Mouse (Mus musculus) lung, adult 2 months (tissue): Measurements from ENCODE around the gene 4930412O13Rik. TPM values are rescaled to one million over a fixed set of nuclear protein-coding genes. Genes with fewer than 3 reads are reported as not detected.

Source experiments
- DNase-seq: peaks from one replicate; pipeline ENCODE4 v3.0.0; 2022
- H3K4me1 ChIP-seq: fragments of 200-500 bp; 2 replicates; pipeline ENCODE4 v1.6.1; 2011; ENCODE audit warnings: low read length; ENCODE audit not compliant: control insufficient read depth, insufficient read depth
- H3K4me3 ChIP-seq: fragments of 200-500 bp; replicated peaks from 2 replicates; pipeline ENCODE3; 2011; ENCODE audit warnings: low read depth, mild to moderate bottlenecking, control low read depth, low read length; ENCODE audit errors: extremely low read depth
- CTCF ChIP-seq: fragments of 200-500 bp; IDR thresholded peaks from 2 replicates; pipeline ENCODE4 v1.5.1; 2011; ENCODE audit warnings: mild to moderate bottlenecking, low read length, control low read depth; ENCODE audit not compliant: insufficient read depth
- POLR2A ChIP-seq: fragments of 200-500 bp; IDR thresholded peaks from 2 replicates; pipeline ENCODE4 v1.6.1; 2011; ENCODE audit warnings: low read depth, mild to moderate bottlenecking, control low read depth, low read length, borderline replicate concordance; ENCODE audit errors: extremely low read depth
- WGBS: fragments of 180-500 bp; shearing (Covaris S2); methylation state at CpG from one replicate; pipeline ENCODE4 v1.1.7; 2018; 5-methylcytosine and 5-hydroxymethylcytosine counted together
- polyA plus RNA-seq: library from polyadenylated mRNA; depleted of rRNA; stranded (reverse); fragments of >200 nt; gene quantifications from 2 replicates; pipeline ENCODE4 v1.2.3, GENCODE M21; 2012

The 4930412O13Rik gene
- polyA plus RNA-seq, 1 experiment = not detected

- DNase-seq = no peak
- no peaks in the 10 kb centered on the region for H3K4me1 ChIP-seq
- TF ChIP-seq CTCF (no peak), POLR2A (no peak)
- peak overlapping the region; percentile 34 for H3K4me3 ChIP-seq
- under 1% methylated on average over 22 of the region's 22 CpGs for WGBS
These were observed 2.0 kb upstream of the 4930412O13Rik start for GRCm38 (mm10) chr2:9879092-9879491.

GRCm38 (mm10) chr2:9879493-9879892 is 1.6 kb upstream of the 4930412O13Rik start:
- H3K4me3 ChIP-seq = peak overlapping the region; percentile 34
- peak; percentile 80 for TF ChIP-seq CTCF
- peak; percentile 57; the same call in 1 of the 2 replicates for TF ChIP-seq POLR2A
- H3K4me1 ChIP-seq = no peaks in the 10 kb centered on the region
- DNase-seq = peak; percentile 85
- WGBS = under 1% methylated on average over 21 of the region's 21 CpGs

GRCm38 (mm10) chr2:9880271-9880670 is 781 bp upstream of the 4930412O13Rik start:
- 22% methylated on average over 11 of the region's 11 CpGs for WGBS
- no peak for TF ChIP-seq POLR2A
- TF ChIP-seq CTCF = no peak
- Histone ChIP-seq H3K4me1 (no peaks in the 10 kb centered on the region), H3K4me3 (no peak overlapping the region)
- no peak for DNase-seq

- TF ChIP-seq CTCF (no peak), POLR2A (no peak)
- DNase-seq = no peak
- H3K4me3 ChIP-seq = no peak overlapping the region
These were observed 565 bp downstream of the 4930412O13Rik start for GRCm38 (mm10) chr2:9881611-9882023.

GRCm38 (mm10) chr2:9882371-9882925 is 1.4 kb downstream of the 4930412O13Rik start:
- peak overlapping the region; percentile 60 for H3K4me3 ChIP-seq
- 2% methylated on average over 39 of the region's 39 CpGs for WGBS
- TF ChIP-seq CTCF (no peak), POLR2A (no peak)
- H3K4me1 ChIP-seq = no peaks in the 10 kb centered on the region
- DNase-seq = no peak

More at GRCm38 (mm10) chr2:9881611-9882023, 565 bp downstream of the 4930412O13Rik start:
- H3K4me1 ChIP-seq = no peaks in the 10 kb centered on the region
- WGBS = 34% methylated on average over 13 of the region's 13 CpGs

GRCm38 (mm10) chr2:9882926-9883802 is 2.1 kb downstream of the 4930412O13Rik start:
- Histone ChIP-seq H3K4me3 (peak overlapping the region; percentile 60), H3K4me1 (no peaks in the 10 kb centered on the region)
- DNase-seq = no peak
- 4% methylated on average over 43 of the region's 43 CpGs for WGBS
- TF ChIP-seq POLR2A = no peak
- TF ChIP-seq CTCF = no peak

GRCm38 (mm10) chr2:9883803-9884532 is 2.9 kb downstream of the 4930412O13Rik start:
- DNase-seq = no peak
- 10% methylated on average over 27 of the region's 27 CpGs for WGBS
- no peaks in the 10 kb centered on the region; the same call in 1 of the 2 replicates for H3K4me1 ChIP-seq
- H3K4me3 ChIP-seq = no peak overlapping the region
- TF ChIP-seq CTCF = no peak
- no peak for TF ChIP-seq POLR2A

- H3K4me3 ChIP-seq = no peak overlapping the region
- DNase-seq = no peak
- peaks cover 3% of the 10 kb centered on the region; the same call in 1 of the 2 replicates for H3K4me1 ChIP-seq
- WGBS = 33% methylated on average over 15 of the region's 15 CpGs
- TF ChIP-seq POLR2A = no peak
- no peak for TF ChIP-seq CTCF
These were observed 3.6 kb downstream of the 4930412O13Rik start for GRCm38 (mm10) chr2:9884533-9885216.
